Mouse (Mus musculus): ENCODE measurements around the gene Smarcc2.

DNA sequence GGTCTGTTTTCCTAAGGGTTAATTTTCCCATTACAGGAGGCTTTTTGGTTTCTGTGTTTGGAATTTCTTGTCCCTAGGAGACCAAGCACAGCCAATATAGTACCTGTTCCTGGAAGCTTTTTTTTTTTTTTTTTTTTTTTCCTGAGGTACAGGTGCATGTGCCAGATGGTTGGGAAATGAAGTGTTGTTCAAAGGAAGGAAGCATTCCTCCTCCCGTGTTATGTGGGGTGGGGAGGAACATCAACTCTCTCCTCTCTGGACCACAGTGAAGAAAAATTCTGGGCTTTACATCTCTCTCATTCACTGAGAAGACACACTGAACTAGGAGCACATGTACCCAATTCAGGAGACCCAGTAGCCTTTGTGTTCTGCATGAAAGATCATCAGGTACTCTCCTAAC lies 46.0 kb upstream of the Smarcc2 start:
- TF ChIP-seq CTCF (IDR thresholded peaks at IDR 0.05; ENCODE audit: control insufficient read depth, insufficient read depth, low read length), result no peak
- TF ChIP-seq POLR2A (IDR thresholded peaks at IDR 0.05; ENCODE audit: borderline replicate concordance, control insufficient read depth, low read depth, low read length), result no peak

All from bone marrow, adult 2 months (tissue).